13 mouse cellular contexts compared by ENCODE assay signal in the genomic region with DNA sequence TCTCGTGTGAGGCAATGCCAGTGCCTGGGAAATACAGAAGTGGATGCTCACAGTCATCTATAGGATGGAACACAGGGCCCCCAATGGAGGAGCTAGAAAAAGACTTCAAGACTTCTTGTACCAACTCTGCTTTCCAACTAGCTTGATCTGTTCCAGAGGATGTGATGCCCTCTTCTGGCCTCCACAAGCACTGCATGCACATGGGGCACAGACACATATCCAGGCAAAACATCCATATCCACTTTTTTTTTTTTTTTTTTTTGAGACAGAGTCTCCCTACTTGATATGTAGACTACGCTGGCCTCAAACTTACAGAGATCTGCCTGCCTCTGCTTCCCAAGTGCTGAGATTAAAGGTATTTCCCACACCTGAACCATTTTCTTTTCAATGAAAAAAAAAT. TPM values are rescaled to one million over a fixed set of nuclear protein-coding genes. Genes with fewer than 3 reads are reported as not detected.
DNase-seq lines count a peak whose midpoint lies in the region; ATAC-seq and TF ChIP-seq lines count a peak whose summit lies in the region.
"Had no signal": no experiment of that assay in that cellular context is flagged by ENCODE, and none has a peak within 500 bp of the region (broad histone marks: within the 10 kb centered on the region; RNA-seq: fewer than 3 reads in every experiment).

No protein-coding gene starts in this region.

- no peak for ATAC-seq in heart, postnatal 0 days (ENCODE audit: insufficient read depth, low read depth)
- no peak for ATAC-seq in heart, embryonic 12.5 days (ENCODE audit: insufficient number of reproducible peaks, low FRiP score)
- peak; percentile 90 for ATAC-seq in megakaryocyte progenitor cell, adult 5-6 weeks (replicated peaks; ENCODE audit: poor library complexity)
- ATAC-seq: midbrain, embryonic 13.5 days had no signal

- peak; percentile 15; the same call in 1 of the 2 replicates for TF ChIP-seq CTCF in heart, postnatal 0 days (IDR thresholded peaks at IDR 0.05; ENCODE audit: low read depth)

- no peaks in the 10 kb centered on the region for H3K27me3 ChIP-seq in heart, postnatal 0 days (ENCODE audit: control insufficient read depth, insufficient read depth, low read length)
- H3K27me3 ChIP-seq in heart, embryonic 12.5 days (replicated peaks) = no peaks in the 10 kb centered on the region
- H3K27me3 ChIP-seq in embryonic facial prominence, embryonic 10.5 days (replicated peaks; ENCODE audit: low read depth, poor library complexity, severe bottlenecking) = no peaks in the 10 kb centered on the region
- H3K27me3 ChIP-seq: embryonic facial prominence, embryonic 12.5 days; heart, embryonic 13.5 days; limb, embryonic 13.5 days; midbrain, embryonic 13.5 days; stomach, embryonic 15.5 days had no signal

- H3K27ac ChIP-seq in heart, postnatal 0 days (ENCODE audit: low read depth) = no peak overlapping the region
- no peak overlapping the region for H3K27ac ChIP-seq in heart, embryonic 12.5 days (ENCODE audit: poor library complexity, severe bottlenecking)
- no peak overlapping the region for H3K27ac ChIP-seq in embryonic facial prominence, embryonic 10.5 days (replicated peaks)
- H3K27ac ChIP-seq: embryonic facial prominence, embryonic 12.5 days; heart, embryonic 13.5 days; limb, embryonic 13.5 days; midbrain, embryonic 13.5 days; stomach, embryonic 15.5 days had no signal

- 93% methylated on average over 2 of the region's 2 CpGs for WGBS in heart, postnatal 0 days
- 88% methylated on average over 2 of the region's 2 CpGs for WGBS in heart, embryonic 12.5 days
- WGBS in embryonic facial prominence, embryonic 10.5 days = 93% methylated on average over 2 of the region's 2 CpGs

- H3K4me1 ChIP-seq in heart, postnatal 0 days (ENCODE audit: control insufficient read depth, insufficient read depth) = no peaks in the 10 kb centered on the region
- H3K4me1 ChIP-seq in heart, embryonic 12.5 days (replicated peaks) = no peaks in the 10 kb centered on the region
- H3K4me1 ChIP-seq in embryonic facial prominence, embryonic 10.5 days = no peaks in the 10 kb centered on the region
- H3K4me1 ChIP-seq: embryonic facial prominence, embryonic 12.5 days; heart, embryonic 13.5 days; limb, embryonic 13.5 days; midbrain, embryonic 13.5 days; stomach, embryonic 15.5 days had no signal

- no peaks in the 10 kb centered on the region for H3K36me3 ChIP-seq in heart, postnatal 0 days (replicated peaks; ENCODE audit: control insufficient read depth, insufficient read depth, low read length)
- no peaks in the 10 kb centered on the region for H3K36me3 ChIP-seq in heart, embryonic 12.5 days
- H3K36me3 ChIP-seq in embryonic facial prominence, embryonic 10.5 days (replicated peaks) = no peaks in the 10 kb centered on the region
- H3K36me3 ChIP-seq: embryonic facial prominence, embryonic 12.5 days; heart, embryonic 13.5 days; limb, embryonic 13.5 days; midbrain, embryonic 13.5 days; stomach, embryonic 15.5 days had no signal

- TF ChIP-seq EP300 in heart, postnatal 0 days (IDR thresholded peaks at IDR 0.05; ENCODE audit: low read depth) = no peak

- no peak overlapping the region for H3K4me2 ChIP-seq in heart, postnatal 0 days (ENCODE audit: low read depth, low read length)
- H3K4me2 ChIP-seq in heart, embryonic 12.5 days = no peak overlapping the region
- H3K4me2 ChIP-seq: embryonic facial prominence, embryonic 12.5 days; heart, embryonic 13.5 days; limb, embryonic 13.5 days; midbrain, embryonic 13.5 days; stomach, embryonic 15.5 days had no signal

- no peak for DNase-seq in heart, postnatal 0 days (ENCODE audit: low spot score)
- DNase-seq in testis, postnatal 14 days (ENCODE audit: low spot score) = peak; percentile 15
- no peak for DNase-seq in testis, postnatal 10 days (ENCODE audit: low spot score)
- peak; percentile 15 for DNase-seq in embryonic facial prominence, embryonic 10.5 days (ENCODE audit: low spot score)
- DNase-seq in urinary bladder, postnatal 10 days (ENCODE audit: low spot score) = no peak
- no peak for DNase-seq in adrenal gland, postnatal 25 days

- no peak overlapping the region for H3K9ac ChIP-seq in heart, postnatal 0 days (replicated peaks; ENCODE audit: low read depth, low read length)
- H3K9ac ChIP-seq in heart, embryonic 12.5 days = no peak overlapping the region
- H3K9ac ChIP-seq: embryonic facial prominence, embryonic 12.5 days; heart, embryonic 13.5 days; limb, embryonic 13.5 days; midbrain, embryonic 13.5 days; stomach, embryonic 15.5 days had no signal

- no peak overlapping the region for H3K4me3 ChIP-seq in heart, postnatal 0 days (ENCODE audit: low read depth, low read length)
- H3K4me3 ChIP-seq in heart, embryonic 12.5 days = no peak overlapping the region
- no peak overlapping the region for H3K4me3 ChIP-seq in embryonic facial prominence, embryonic 10.5 days
- H3K4me3 ChIP-seq: embryonic facial prominence, embryonic 12.5 days; heart, embryonic 13.5 days; limb, embryonic 13.5 days; midbrain, embryonic 13.5 days; stomach, embryonic 15.5 days had no signal

- H3K9me3 ChIP-seq in heart, postnatal 0 days (replicated peaks; ENCODE audit: control insufficient read depth, low read length) = no peaks in the 10 kb centered on the region
- H3K9me3 ChIP-seq in heart, embryonic 12.5 days (replicated peaks) = no peaks in the 10 kb centered on the region
- no peaks in the 10 kb centered on the region for H3K9me3 ChIP-seq in embryonic facial prominence, embryonic 10.5 days
- H3K9me3 ChIP-seq: embryonic facial prominence, embryonic 12.5 days; heart, embryonic 13.5 days; limb, embryonic 13.5 days; midbrain, embryonic 13.5 days; stomach, embryonic 15.5 days had no signal

RNA-seq across cellular contexts. Expression of a gene that starts 32.0 kb away (rescaled TPM):
- total RNA-seq in heart, postnatal 0 days (2014; rRNA removed; ENCODE audit: low replicate concordance) = 25.5 and 52.5 TPM in 2 replicates
- 16.6 and 17.5 TPM in 2 replicates for polyA plus RNA-seq in heart, postnatal 0 days (2015; fragmentation: Nextera tagmentation; extraction: Ambion mirVana)
- 11.6 and 13.2 TPM in 2 replicates for polyA plus RNA-seq in heart, embryonic 12.5 days (2016; fragmentation: Nextera tagmentation; extraction: Ambion mirVana)
- polyA plus RNA-seq in embryonic facial prominence, embryonic 10.5 days (2016; fragmentation: Nextera tagmentation; extraction: Ambion mirVana) = 1.3 and 2.0 TPM in 2 replicates
- total RNA-seq in megakaryocyte progenitor cell, adult 5-6 weeks (2015) = 27.6 and 28.8 TPM in 2 replicates
- 32.7 and 40.3 TPM in 2 replicates for total RNA-seq in megakaryocyte progenitor cell, adult 5-6 weeks (2017)
- 42.7 and 43.7 TPM in 2 replicates for total RNA-seq in adrenal gland, postnatal 25 days (2021)

RNA-seq across cellular contexts. Expression of a gene that starts 41.4 kb away (rescaled TPM):
- total RNA-seq in heart, postnatal 0 days (2014; rRNA removed; ENCODE audit: low replicate concordance) = 26.7 and 27.4 TPM in 2 replicates
- 19.4 and 20.3 TPM in 2 replicates for polyA plus RNA-seq in heart, postnatal 0 days (2015; fragmentation: Nextera tagmentation; extraction: Ambion mirVana)
- polyA plus RNA-seq in heart, embryonic 12.5 days (2016; fragmentation: Nextera tagmentation; extraction: Ambion mirVana) = 29.2 and 31.5 TPM in 2 replicates
- polyA plus RNA-seq in embryonic facial prominence, embryonic 10.5 days (2016; fragmentation: Nextera tagmentation; extraction: Ambion mirVana) = 27.4 and 29.7 TPM in 2 replicates
- 42.8 and 47.9 TPM in 2 replicates for total RNA-seq in megakaryocyte progenitor cell, adult 5-6 weeks (2015)
- total RNA-seq in megakaryocyte progenitor cell, adult 5-6 weeks (2017) = 41.4 and 54.7 TPM in 2 replicates
- 27.1 and 28.7 TPM in 2 replicates for total RNA-seq in adrenal gland, postnatal 25 days (2021)

Comparison
In these comparisons a context has a peak if more than half of its experiments do, and no peak if none do; other contexts are left out.
1. DNase-seq: peak in testis, postnatal 14 days (single experiment) and embryonic facial prominence, embryonic 10.5 days (single experiment); none in heart, postnatal 0 days (single experiment), testis, postnatal 10 days (single experiment), urinary bladder, postnatal 10 days (single experiment) and adrenal gland, postnatal 25 days (single experiment).